Mouse (Mus musculus): ENCODE results near the gene Rrp1.

- no peak for TF ChIP-seq ZC3H11A (IDR thresholded peaks at IDR 0.05; ENCODE audit: borderline replicate concordance, low read depth, low read length)
- TF ChIP-seq ZNF384 (IDR thresholded peaks at IDR 0.05; ENCODE audit: low read depth, low read length): no peak
- no peak for TF ChIP-seq CHD2 (IDR thresholded peaks at IDR 0.05; ENCODE audit: low read depth, low read length)
- TF ChIP-seq MAFK (IDR thresholded peaks at IDR 0.05; ENCODE audit: insufficient read depth, low read depth, low read length): no peak
- no peak for TF ChIP-seq HCFC1 (IDR thresholded peaks at IDR 0.05; ENCODE audit: borderline replicate concordance, insufficient read depth, low read length)
Observed at GRCm38 (mm10) chr10:78446195-78446594, 33.4 kb upstream of the Rrp1 start.

Measured in ES-E14 (cell line).